Mouse (Mus musculus): ENCODE measurements at regions not wholly inside any gene's neighbourhood (a gene's known extent, or its start where the extent isn't known, plus 50 kb on each side); places are given as distances from the start of the nearest gene placed in this dataset.

DNA sequence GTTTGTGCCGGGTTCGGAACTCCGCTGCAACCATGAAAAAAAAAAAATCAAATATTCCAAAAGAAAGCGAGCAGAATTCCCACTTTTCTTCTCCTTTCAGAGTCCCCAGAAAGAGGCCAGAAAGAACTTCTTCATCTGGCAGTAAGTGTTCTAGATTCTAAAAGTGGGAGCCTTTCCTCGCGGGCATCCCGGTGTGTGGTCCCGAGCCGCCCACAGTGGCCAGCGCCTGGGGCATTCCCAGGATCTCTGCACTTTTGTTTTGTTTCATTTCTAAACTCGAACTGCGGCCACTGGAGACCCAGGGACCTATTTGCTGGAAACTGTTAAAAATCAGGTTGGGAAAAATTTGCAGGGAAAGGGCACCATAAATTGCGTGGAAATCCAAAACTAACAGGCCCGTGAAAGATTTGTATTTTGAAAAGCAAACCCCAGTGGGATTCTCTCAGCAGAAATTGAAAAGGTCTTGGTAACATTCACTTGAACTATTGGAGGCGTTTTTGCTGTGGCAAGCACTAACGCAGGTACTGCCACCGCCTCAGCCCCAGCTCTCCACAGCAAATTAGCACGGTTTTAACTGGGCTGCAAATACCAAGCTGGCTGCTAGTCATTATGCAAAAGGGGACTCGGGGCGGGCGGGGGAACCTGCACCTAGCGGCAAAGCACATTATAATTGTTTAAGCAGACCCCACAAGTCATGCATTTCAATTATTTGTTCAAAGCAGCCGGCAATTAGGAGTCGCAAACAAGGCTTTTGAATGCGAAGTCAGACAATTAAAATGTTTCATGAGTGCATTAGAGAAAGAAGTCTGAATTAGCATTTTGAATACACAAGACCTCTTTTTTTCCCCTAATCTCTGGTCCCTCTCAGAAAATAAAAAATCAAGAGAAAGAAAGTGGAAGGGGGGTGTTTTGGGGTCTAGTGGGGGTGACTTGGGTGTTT lies 90.9 kb downstream of the Foxb1 start:
- no peak for TF ChIP-seq FLI1 (IDR thresholded peaks at IDR 0.05; ENCODE audit: low read length)
- no peak for TF ChIP-seq GATA1 (IDR thresholded peaks at IDR 0.05; ENCODE audit: borderline replicate concordance, low read length)
